Mouse (Mus musculus): ENCODE data around the gene Strn4.

Gene Strn4

DNA sequence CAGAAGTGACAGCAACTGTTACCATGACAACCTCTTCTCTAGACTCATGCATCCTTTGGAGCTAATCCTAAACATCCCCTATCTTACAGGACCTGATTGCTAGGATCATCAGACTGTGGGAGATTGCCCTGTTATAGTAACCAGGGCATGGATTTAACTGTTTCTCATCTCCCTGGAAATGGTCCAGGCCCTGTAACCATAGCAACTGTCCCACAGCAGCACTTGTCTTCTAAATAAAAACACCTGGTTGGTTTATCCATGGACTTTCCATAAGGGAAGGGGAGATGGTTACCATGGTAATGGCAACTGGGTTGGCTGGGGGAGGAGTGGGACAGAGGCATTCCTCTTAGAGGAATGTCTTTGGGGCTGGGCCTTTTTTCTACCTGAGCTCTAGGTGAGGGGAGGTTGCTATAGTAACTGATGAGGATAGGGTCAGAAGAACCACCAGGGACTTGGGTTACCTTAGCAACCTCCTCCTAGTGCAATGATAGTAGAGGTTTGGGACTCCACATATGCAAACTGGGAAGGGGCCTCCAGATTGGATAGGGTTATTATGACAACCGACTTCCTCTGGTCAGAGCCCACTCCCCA, at the start of gene Strn4:
Gene Strn4, plus strand, starts transcription at position 539 of the 591 bp plus-strand sequence.
- DNase-seq (ENCODE audit: low read depth, low spot score): peak; percentile 52

DNA sequence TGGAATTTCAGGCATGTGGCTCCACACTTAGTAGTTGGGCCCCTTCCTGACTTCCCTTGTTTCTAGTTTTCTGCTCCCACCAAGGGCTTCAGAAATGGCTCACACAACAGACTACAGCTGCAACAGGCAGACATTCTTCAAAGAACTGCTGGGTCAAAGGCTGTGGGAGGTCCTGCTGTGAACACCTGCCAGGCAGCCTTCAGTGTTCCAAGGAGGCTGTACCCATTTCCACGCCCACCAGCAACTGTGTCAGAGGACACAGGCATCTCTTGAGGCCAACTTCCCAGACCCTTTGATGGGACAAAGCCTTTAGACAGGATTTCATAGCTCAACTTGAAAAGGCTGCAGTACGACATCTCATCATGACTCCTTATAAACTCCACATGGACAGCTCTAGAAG, 49.2 kb upstream of the Strn4 start:
- DNase-seq (ENCODE audit: low read depth, low spot score): peak; percentile 86

DNA sequence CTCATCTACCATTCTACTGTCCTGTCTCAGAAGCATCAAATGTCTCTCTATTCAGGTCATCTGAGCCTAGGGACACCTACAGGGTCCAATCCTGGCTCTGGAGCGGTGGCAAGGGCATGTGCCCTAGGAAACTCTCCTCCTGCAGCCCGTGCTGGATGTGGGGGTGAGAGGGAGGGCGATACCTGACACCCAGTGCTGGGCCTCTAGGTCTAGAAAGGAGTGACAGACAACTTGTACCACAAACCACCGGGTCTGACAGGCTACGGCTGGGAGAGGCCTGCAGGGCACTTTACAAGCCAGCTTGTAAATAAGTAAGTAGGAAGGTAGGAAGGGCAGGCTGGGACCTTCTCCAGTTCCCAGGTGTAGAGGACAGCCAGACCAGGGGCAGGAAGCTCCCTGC, 39.8 kb upstream of the Strn4 start:
- DNase-seq (ENCODE audit: low read depth, low spot score): no peak

- peak; percentile 89 for DNase-seq (ENCODE audit: low read depth, low spot score)
Measured at GRCm38 (mm10) chr7:16780076-16780475, 35.6 kb upstream of the Strn4 start.

- peak; percentile 100 for DNase-seq (ENCODE audit: low read depth, low spot score)
Measured at GRCm38 (mm10) chr7:16780825-16781554, 34.7 kb upstream of the Strn4 start, which contains the start of gene Slc1a5. Gene Slc1a5 (plus strand): TSS chr7:16781340.

DNA sequence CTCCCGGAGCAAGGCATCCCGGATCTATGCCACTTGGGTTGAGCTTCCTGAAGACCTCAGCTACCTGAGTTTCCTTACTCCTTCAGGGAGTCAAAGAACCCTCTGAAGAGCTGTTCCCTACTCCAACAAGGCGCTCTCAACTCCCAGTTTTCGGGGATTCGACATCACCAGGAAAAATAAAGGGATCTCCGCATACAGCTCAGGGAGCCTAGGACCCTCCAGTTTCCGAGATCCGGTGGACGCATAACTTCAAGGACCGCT, 34.2 kb upstream of the Strn4 start:
- no peak for DNase-seq (ENCODE audit: low read depth, low spot score)

- DNase-seq (ENCODE audit: low read depth, low spot score): no peak
Measured at GRCm38 (mm10) chr7:16781816-16782554, 33.7 kb upstream of the Strn4 start.

DNA sequence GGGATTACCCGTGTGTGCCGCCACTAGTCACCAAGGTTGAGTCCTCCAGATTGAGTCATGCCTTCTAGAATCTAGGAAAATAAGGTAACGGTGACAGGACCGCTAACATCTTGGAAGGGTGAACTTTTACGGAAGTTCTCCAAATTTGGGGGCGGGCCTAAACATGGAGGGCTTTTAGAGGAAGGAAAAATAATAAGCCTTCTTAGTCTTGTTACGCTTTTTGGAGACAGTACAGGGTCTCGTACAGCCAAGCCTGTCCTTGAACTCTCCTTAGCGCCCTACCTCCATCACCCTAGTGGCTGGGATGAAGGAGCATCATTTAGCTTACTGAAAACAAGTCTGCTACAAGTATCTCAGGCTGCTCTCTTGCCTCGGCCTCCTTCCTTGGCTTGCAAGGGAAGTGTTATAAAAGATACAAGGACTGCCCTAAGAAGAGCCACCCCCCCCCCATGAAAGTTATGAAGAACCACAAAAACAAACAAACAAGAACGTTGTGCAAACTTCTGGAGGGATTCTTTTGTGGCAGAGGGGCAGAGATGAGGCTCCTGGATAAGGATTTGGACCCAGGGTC, 33.0 kb upstream of the Strn4 start:
- DNase-seq (ENCODE audit: low read depth, low spot score): no peak

- no peak for DNase-seq (ENCODE audit: low read depth, low spot score)
Measured at GRCm38 (mm10) chr7:16783224-16783688, 32.4 kb upstream of the Strn4 start.

- no peak for DNase-seq (ENCODE audit: low read depth, low spot score)
Measured at GRCm38 (mm10) chr7:16783758-16784415, 31.8 kb upstream of the Strn4 start.

GRCm38 (mm10) chr7:16784498-16784976, 31.2 kb upstream of the Strn4 start:
- DNase-seq (ENCODE audit: low read depth, low spot score): peak; percentile 76

DNA sequence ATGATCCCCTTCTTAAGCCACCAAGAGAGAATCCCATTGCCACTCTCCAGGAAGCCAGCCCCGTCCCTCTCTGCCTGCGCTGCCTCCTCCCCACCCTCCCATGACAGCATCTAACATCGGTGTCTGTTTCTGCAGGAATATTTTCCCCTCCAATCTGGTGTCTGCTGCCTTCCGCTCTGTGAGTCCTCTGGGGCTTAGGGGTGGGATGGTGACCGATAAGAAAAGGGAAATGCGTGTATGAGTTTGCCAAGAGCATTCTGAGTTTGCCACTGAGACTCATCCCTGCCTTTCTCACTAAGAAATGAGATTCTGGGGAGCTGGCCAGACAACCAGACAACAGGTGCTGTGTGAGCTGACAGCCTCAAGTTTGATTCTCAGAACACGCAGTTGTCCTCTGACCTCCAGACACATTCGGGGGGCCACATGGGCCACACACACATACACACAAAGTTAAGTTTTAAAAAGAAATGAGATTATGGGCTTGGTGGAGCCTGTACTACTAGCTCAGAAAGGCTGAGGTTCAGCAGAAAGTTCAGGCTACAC, 30.1 kb upstream of the Strn4 start:
- DNase-seq (ENCODE audit: low read depth, low spot score): no peak

DNA sequence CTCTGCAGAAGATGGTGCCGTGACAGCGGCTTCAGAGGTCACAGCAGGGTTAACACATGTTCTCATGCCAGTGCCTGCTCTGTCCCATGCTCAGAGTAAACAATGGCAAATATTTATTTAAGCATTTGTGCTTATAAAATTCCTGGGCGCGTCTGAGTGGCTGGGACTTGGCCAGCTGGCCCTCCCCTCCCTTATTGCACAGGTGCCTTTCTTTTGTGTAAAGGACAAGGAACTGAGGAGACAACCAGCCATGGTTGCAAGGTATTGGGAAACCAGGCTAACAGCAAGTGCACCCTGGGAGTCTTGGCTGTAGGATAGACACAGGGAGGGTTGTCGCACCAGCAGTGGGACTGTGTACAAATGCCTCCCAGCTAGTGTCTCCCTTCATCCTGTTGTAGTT, 23.4 kb upstream of the Strn4 start:
- DNase-seq (ENCODE audit: low read depth, low spot score): no peak

- no peak for DNase-seq (ENCODE audit: low read depth, low spot score)
Measured at GRCm38 (mm10) chr7:16793010-16793725, 22.5 kb upstream of the Strn4 start.

DNA sequence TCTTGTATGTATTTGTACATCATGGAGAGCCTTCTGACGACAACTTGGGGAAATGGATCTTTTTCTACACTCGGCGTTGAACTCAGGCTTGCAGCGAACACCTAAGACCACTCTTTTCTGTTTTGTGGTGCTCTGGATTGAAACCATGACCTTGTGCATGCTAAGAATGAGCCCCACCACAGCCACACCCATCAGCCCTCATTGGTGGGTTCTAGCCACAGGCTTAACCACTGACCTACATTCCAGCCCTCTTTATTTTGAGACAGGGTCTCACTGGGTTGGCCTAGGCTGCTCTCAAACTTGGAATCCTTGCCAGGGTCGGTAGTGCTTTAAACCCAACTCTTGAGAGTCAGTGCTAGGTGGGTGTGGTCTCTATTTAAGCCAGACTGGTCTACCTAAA, 20.8 kb upstream of the Strn4 start:
- DNase-seq (ENCODE audit: low read depth, low spot score): no peak

DNA sequence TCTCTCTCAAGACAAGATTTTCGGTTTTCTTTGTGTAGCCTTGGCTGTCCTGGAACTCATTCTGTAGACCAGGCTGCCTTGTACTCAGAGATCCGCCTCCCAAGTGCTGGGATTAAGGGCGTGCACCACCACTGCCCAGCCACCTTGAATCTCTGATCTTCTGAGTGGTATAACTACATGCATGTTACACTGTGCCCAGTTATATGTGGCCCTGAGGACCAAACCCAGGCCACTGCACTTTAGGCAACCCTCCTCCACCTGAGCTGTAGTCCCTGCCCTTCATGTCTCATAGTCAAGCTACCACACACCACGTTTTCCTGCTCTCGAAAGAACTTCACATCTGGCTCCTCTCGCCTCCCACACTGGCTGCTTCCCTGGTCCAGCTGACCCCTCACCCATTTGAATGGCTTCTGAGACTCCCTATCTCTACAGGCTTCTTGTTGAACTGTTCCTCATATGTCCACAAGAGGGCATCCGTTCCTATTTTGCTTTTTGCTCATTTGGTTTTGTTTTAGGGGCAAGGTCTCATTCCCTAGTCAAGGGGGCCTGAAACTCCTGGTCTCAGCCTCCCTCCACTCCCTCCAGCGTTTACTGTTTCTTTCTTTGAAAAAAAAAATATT, 11.2 kb upstream of the Strn4 start:
- peak; percentile 71 for DNase-seq (ENCODE audit: low read depth, low spot score)

- DNase-seq (ENCODE audit: low read depth, low spot score): peak; percentile 72
Measured at GRCm38 (mm10) chr7:16807936-16808335, 7.8 kb upstream of the Strn4 start.

GRCm38 (mm10) chr7:16808647-16809046, 7.0 kb upstream of the Strn4 start:
- DNase-seq (ENCODE audit: low read depth, low spot score): no peak

DNA sequence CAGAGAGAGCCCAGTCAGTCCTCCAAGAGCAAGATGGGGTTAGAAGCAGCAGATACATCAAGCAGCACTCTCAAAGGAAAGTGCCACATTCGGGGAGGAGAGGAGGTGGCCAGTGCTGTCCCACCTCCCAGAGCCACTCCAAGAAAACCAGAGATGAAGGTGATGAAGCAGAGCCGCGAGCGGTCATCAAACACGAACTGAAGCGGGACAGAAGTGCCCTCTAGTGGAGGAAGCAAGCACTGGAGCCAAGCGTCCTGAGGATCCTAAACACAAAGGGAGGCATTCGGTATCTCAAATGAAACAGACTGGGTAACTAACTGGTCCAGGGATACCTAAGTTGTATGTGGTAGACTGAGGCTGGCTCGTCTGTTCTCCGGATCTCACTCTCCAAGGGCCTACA, 6.0 kb upstream of the Strn4 start:
- DNase-seq (ENCODE audit: low read depth, low spot score): peak; percentile 90

DNA sequence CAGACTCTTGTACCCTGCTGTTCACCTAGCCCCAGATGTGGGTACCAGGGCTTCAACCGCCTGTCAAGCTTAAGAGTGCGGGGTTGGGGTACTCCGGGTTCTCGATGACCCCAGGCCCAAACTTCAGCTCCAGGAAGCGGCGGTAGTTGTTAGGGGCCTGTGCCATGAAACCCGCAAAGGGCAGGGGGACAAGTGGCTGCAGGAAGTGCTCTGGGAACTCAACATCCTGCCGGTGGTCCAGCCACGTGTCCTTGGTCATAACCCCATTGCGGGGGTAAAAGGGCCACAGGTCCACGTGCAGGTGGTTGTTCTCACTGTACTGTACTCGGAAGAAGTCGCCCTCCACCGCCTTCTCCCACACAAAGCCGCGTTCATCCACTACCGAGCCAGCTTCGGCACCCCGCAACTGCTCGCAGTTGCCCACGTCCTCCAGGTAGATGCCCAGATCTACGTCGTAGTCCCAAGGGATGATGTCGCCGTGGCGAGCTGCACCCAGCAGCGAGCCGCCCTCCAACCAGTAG, 5.2 kb upstream of the Strn4 start:
- no peak for DNase-seq (ENCODE audit: low read depth, low spot score)
